Mouse (Mus musculus) stomach, postnatal 0 days (tissue): ENCODE measurements around the gene Ralgapa1. TPM values are rescaled to one million over a fixed set of nuclear protein-coding genes. Genes with fewer than 3 reads are reported as not detected.

Source experiments
- ATAC-seq: fragments of 200-750 bp; cut with Nextera tagmentation; 2 replicates; pipeline ENCODE4 v1.8.0; 2017; ENCODE audit not compliant: low FRiP score, low TSS enrichment
- DNase-seq: peaks from one replicate; pipeline ENCODE4 v3.0.0-alpha.2; 2016; ENCODE audit warnings: low spot score
- H3K27ac ChIP-seq: fragments of 300-500 bp; sonication (generic); replicated peaks from 2 replicates; pipeline ENCODE4 v1.5.1; 2014; ENCODE audit warnings: mild to moderate bottlenecking, control low read depth
- H3K27me3 ChIP-seq: fragments of 300-500 bp; sonication (generic); 2 replicates; pipeline ENCODE4 v1.6.1; 2014; ENCODE audit warnings: low read length; ENCODE audit not compliant: control insufficient read depth, insufficient read depth
- H3K36me3 ChIP-seq: fragments of 300-500 bp; sonication (generic); 2 replicates; pipeline ENCODE4 v1.6.1; 2014; ENCODE audit warnings: low read length, mixed read lengths; ENCODE audit not compliant: control insufficient read depth, insufficient read depth
- H3K4me1 ChIP-seq: fragments of 300-500 bp; sonication (generic); replicated peaks from 2 replicates; pipeline ENCODE4 v1.6.1; 2014; ENCODE audit warnings: antibody characterized with exemption; ENCODE audit not compliant: control insufficient read depth, insufficient read depth
- H3K4me2 ChIP-seq: fragments of 300-500 bp; sonication (generic); replicated peaks from 2 replicates; pipeline ENCODE4 v1.6.1; 2014; ENCODE audit warnings: low read depth, mild to moderate bottlenecking, control low read depth, moderate library complexity
- H3K4me3 ChIP-seq: fragments of 300-500 bp; sonication (generic); 2 replicates; pipeline ENCODE4 v1.5.1; 2014; ENCODE audit warnings: low read depth, low read length, control low read depth
- H3K9ac ChIP-seq: fragments of 300-500 bp; sonication (generic); 2 replicates; pipeline ENCODE4 v1.6.1; 2014; ENCODE audit warnings: mild to moderate bottlenecking, low read length, control low read depth, mixed read lengths
- H3K9me3 ChIP-seq: fragments of 300-500 bp; sonication (generic); 2 replicates; pipeline ENCODE4 v1.6.1; 2016; ENCODE audit warnings: low read length; ENCODE audit not compliant: control insufficient read depth
- CTCF ChIP-seq: IDR thresholded peaks from 2 replicates; pipeline ENCODE4 v1.5.1; 2016; ENCODE audit warnings: antibody characterized with exemption, low read depth, mild to moderate bottlenecking, moderate library complexity
- EP300 ChIP-seq: optimal IDR thresholded peaks from 2 replicates; pipeline ENCODE3; 2016; ENCODE audit warnings: antibody characterized with exemption
- WGBS: fragments of 180-500 bp; shearing (Covaris S2); extraction: QIAGEN DNeasy Blood & Tissue Kit; methylation state at CpG from one replicate; pipeline ENCODE4 v1.1.7; 2014; 5-methylcytosine and 5-hydroxymethylcytosine counted together
- polyA plus RNA-seq: library from polyadenylated mRNA; unstranded; fragments of >200 nt; fragmentation: Nextera tagmentation; extraction: Ambion mirVana; gene quantifications from 2 replicates; pipeline ENCODE4 v1.2.1, GENCODE M21; 2015

Gene Ralgapa1
- polyA plus RNA-seq, 1 experiment from 2014 or later = 8.8 TPM

- WGBS = 43% methylated on average over 4 of the region's 4 CpGs
- TF ChIP-seq CTCF (peak; percentile 63), EP300 (no peak)
- H3K4me1 ChIP-seq = no peaks in the 10 kb centered on the region
- H3K27ac ChIP-seq = no peak overlapping the region
- ATAC-seq = no peak
- H3K36me3 ChIP-seq = no peaks in the 10 kb centered on the region
- H3K9ac ChIP-seq = no peak overlapping the region
- H3K4me3 ChIP-seq = no peak overlapping the region
- DNase-seq = peak; percentile 54
- H3K4me2 ChIP-seq = no peak overlapping the region
- no peaks in the 10 kb centered on the region for H3K9me3 ChIP-seq
- no peaks in the 10 kb centered on the region for H3K27me3 ChIP-seq
These were observed 194.3 kb downstream of the Ralgapa1 start for GRCm38 (mm10) chr12:55626711-55627110.

- no peaks in the 10 kb centered on the region for H3K4me1 ChIP-seq
- no peaks in the 10 kb centered on the region for H3K9me3 ChIP-seq
- H3K4me2 ChIP-seq = no peak overlapping the region
- H3K27me3 ChIP-seq = no peaks in the 10 kb centered on the region
- no peaks in the 10 kb centered on the region for H3K36me3 ChIP-seq
- no peak for DNase-seq
- no peak for TF ChIP-seq CTCF
- ATAC-seq = no peak
- WGBS = 81% methylated on average over 5 of the region's 5 CpGs
- H3K9ac ChIP-seq = no peak overlapping the region
- H3K4me3 ChIP-seq = no peak overlapping the region
- H3K27ac ChIP-seq = no peak overlapping the region
These were observed 197.7 kb downstream of the Ralgapa1 start for GRCm38 (mm10) chr12:55623254-55623653.

GRCm38 (mm10) chr12:55622615-55623245 lies 198.2 kb downstream of the Ralgapa1 start:
- no peak overlapping the region for H3K9ac ChIP-seq
- H3K4me1 ChIP-seq = no peaks in the 10 kb centered on the region
- H3K27me3 ChIP-seq = no peaks in the 10 kb centered on the region
- 59% methylated on average over 3 of the region's 3 CpGs for WGBS
- DNase-seq = peak; percentile 17
- no peak overlapping the region for H3K4me2 ChIP-seq
- H3K4me3 ChIP-seq = no peak overlapping the region
- H3K27ac ChIP-seq = no peak overlapping the region
- no peaks in the 10 kb centered on the region for H3K36me3 ChIP-seq
- ATAC-seq = no peak
- TF ChIP-seq CTCF (no peak), EP300 (no peak)
- no peaks in the 10 kb centered on the region for H3K9me3 ChIP-seq

GRCm38 (mm10) chr12:55620321-55620720 lies 200.6 kb downstream of the Ralgapa1 start:
- TF ChIP-seq CTCF = no peak
- TF ChIP-seq EP300 = no peak
- H3K36me3 ChIP-seq = no peaks in the 10 kb centered on the region
- H3K9ac ChIP-seq = no peak overlapping the region
- H3K27me3 ChIP-seq = no peaks in the 10 kb centered on the region
- ATAC-seq (no peak), DNase-seq (no peak)
- H3K4me3 ChIP-seq = no peak overlapping the region
- H3K9me3 ChIP-seq = no peaks in the 10 kb centered on the region
- H3K4me2 ChIP-seq = no peak overlapping the region
- H3K4me1 ChIP-seq = no peaks in the 10 kb centered on the region
- 88% methylated on average over 2 of the region's 2 CpGs for WGBS
- no peak overlapping the region for H3K27ac ChIP-seq

GRCm38 (mm10) chr12:55610812-55611211 lies 210.2 kb downstream of the Ralgapa1 start:
- no peak overlapping the region for H3K4me2 ChIP-seq
- no peak overlapping the region for H3K9ac ChIP-seq
- H3K27ac ChIP-seq = no peak overlapping the region
- H3K27me3 ChIP-seq = no peaks in the 10 kb centered on the region
- TF ChIP-seq EP300 (no peak), CTCF (no peak)
- 61% methylated on average over 2 of the region's 2 CpGs for WGBS
- H3K9me3 ChIP-seq = no peaks in the 10 kb centered on the region
- no peaks in the 10 kb centered on the region for H3K4me1 ChIP-seq
- H3K36me3 ChIP-seq = no peaks in the 10 kb centered on the region
- no peak overlapping the region for H3K4me3 ChIP-seq
- DNase-seq (no peak), ATAC-seq (no peak)

- no peaks in the 10 kb centered on the region for H3K4me1 ChIP-seq
- no peak overlapping the region for H3K4me2 ChIP-seq
- H3K27me3 ChIP-seq = no peaks in the 10 kb centered on the region
- DNase-seq (no peak), ATAC-seq (no peak)
- H3K36me3 ChIP-seq = no peaks in the 10 kb centered on the region
- H3K27ac ChIP-seq = no peak overlapping the region
- H3K4me3 ChIP-seq = no peak overlapping the region
- no peak overlapping the region for H3K9ac ChIP-seq
- WGBS = 37% methylated on average over 4 of the region's 4 CpGs
- H3K9me3 ChIP-seq = no peaks in the 10 kb centered on the region
- TF ChIP-seq CTCF (no peak), EP300 (no peak)
These were observed 213.1 kb downstream of the Ralgapa1 start for GRCm38 (mm10) chr12:55607902-55608301.
